Mouse (Mus musculus) CD4-positive naive resting alpha-beta T cell, adult 76 days (primary cell): ENCODE data around the gene St8sia4. TPM values are rescaled to one million over a fixed set of nuclear protein-coding genes. Genes with fewer than 3 reads are reported as not detected.

Source experiments
- total RNA-seq: library from RNA; stranded (reverse); gene quantifications from one replicate; pipeline ENCODE4 v1.2.4, GENCODE M21; 2023

The St8sia4 gene
- 42.2 TPM for total RNA-seq

GRCm38 (mm10) chr1:95667435-95668252, at the start of gene St8sia4:
Gene St8sia4 (minus strand): TSS chr1:95667571.

